Mouse (Mus musculus): ENCODE data around the gene Olfr711. TPM values are rescaled to one million over a fixed set of nuclear protein-coding genes. Genes with fewer than 3 reads are reported as not detected.
"Not testable (repeated sequence)": the region's sequence is repeated elsewhere in the genome, so short reads cannot be mapped to it uniquely, and the experiment has no call there.

Olfr711 gene
- polyA plus RNA-seq, 1 experiment from 2014 or later = not detected

GRCm38 (mm10) chr7:106920961-106921360 lies 54.3 kb downstream of the Olfr711 start:
- H3K9ac ChIP-seq (ENCODE audit: low read depth, low read length); H3K27me3 ChIP-seq (ENCODE audit: control insufficient read depth, insufficient read depth, low read depth, low read length); H3K36me3 ChIP-seq (ENCODE audit: control insufficient read depth, insufficient read depth, low read length); ATAC-seq; H3K4me2 ChIP-seq (ENCODE audit: low read length); H3K4me3 ChIP-seq (ENCODE audit: low read depth, low read length); H3K9me3 ChIP-seq (replicated peaks; ENCODE audit: control insufficient read depth, low read length, poor library complexity, severe bottlenecking); H3K4me1 ChIP-seq (ENCODE audit: control insufficient read depth, insufficient read depth, low read length); H3K27ac ChIP-seq (ENCODE audit: low read length): not testable (repeated sequence)
- WGBS = 86% methylated on average over 2 of the region's 7 CpGs

Other genes starting within 250 kb of the Olfr711 start
- not detected in 2 replicates for gene Olfr697, start 233.0 kb downstream of the Olfr711 start, polyA plus RNA-seq (2015; fragmentation: Nextera tagmentation; extraction: Ambion mirVana)
- not detected in 2 replicates for gene Olfr698, start 220.1 kb downstream of the Olfr711 start, polyA plus RNA-seq (2015; fragmentation: Nextera tagmentation; extraction: Ambion mirVana)
- gene Olfr699, start 182.3 kb downstream of the Olfr711 start, polyA plus RNA-seq (2015; fragmentation: Nextera tagmentation; extraction: Ambion mirVana) = not detected in 2 replicates
- gene Olfr700, start 166.6 kb downstream of the Olfr711 start, polyA plus RNA-seq (2015; fragmentation: Nextera tagmentation; extraction: Ambion mirVana) = not detected in 2 replicates
- not detected in 2 replicates for gene Olfr701, start 161.3 kb downstream of the Olfr711 start, polyA plus RNA-seq (2015; fragmentation: Nextera tagmentation; extraction: Ambion mirVana)
- not detected in 2 replicates for gene Olfr702, start 141.6 kb downstream of the Olfr711 start, polyA plus RNA-seq (2015; fragmentation: Nextera tagmentation; extraction: Ambion mirVana)
- gene Olfr703, start 132.1 kb downstream of the Olfr711 start, polyA plus RNA-seq (2015; fragmentation: Nextera tagmentation; extraction: Ambion mirVana) = not detected in 2 replicates
- gene Olfr704, start 112.3 kb downstream of the Olfr711 start, polyA plus RNA-seq (2015; fragmentation: Nextera tagmentation; extraction: Ambion mirVana) = not detected in 2 replicates
- gene Olfr705, start 98.6 kb downstream of the Olfr711 start, polyA plus RNA-seq (2015; fragmentation: Nextera tagmentation; extraction: Ambion mirVana) = not detected in 2 replicates
- gene Olfr706, start 87.3 kb downstream of the Olfr711 start, polyA plus RNA-seq (2015; fragmentation: Nextera tagmentation; extraction: Ambion mirVana) = not detected in 2 replicates
- not detected in 2 replicates for gene Olfr707, start 74.2 kb downstream of the Olfr711 start, polyA plus RNA-seq (2015; fragmentation: Nextera tagmentation; extraction: Ambion mirVana)
- not detected in 2 replicates for gene Olfr1532-ps1, start 67.5 kb downstream of the Olfr711 start, polyA plus RNA-seq (2015; fragmentation: Nextera tagmentation; extraction: Ambion mirVana)
- not detected in 2 replicates for gene Olfr709-ps1, start 43.2 kb downstream of the Olfr711 start, polyA plus RNA-seq (2015; fragmentation: Nextera tagmentation; extraction: Ambion mirVana)
- not detected in 2 replicates for gene Olfr710, start 27.1 kb downstream of the Olfr711 start, polyA plus RNA-seq (2015; fragmentation: Nextera tagmentation; extraction: Ambion mirVana)
- not detected in 2 replicates for gene Olfr6, start 11.5 kb downstream of the Olfr711 start, polyA plus RNA-seq (2015; fragmentation: Nextera tagmentation; extraction: Ambion mirVana)
- not detected in 2 replicates for gene Olfr2, start 30.6 kb upstream of the Olfr711 start, polyA plus RNA-seq (2015; fragmentation: Nextera tagmentation; extraction: Ambion mirVana)
- gene Olfr713, start 55.7 kb upstream of the Olfr711 start, polyA plus RNA-seq (2015; fragmentation: Nextera tagmentation; extraction: Ambion mirVana) = not detected in 2 replicates
- not detected in 2 replicates for gene Olfr714, start 95.5 kb upstream of the Olfr711 start, polyA plus RNA-seq (2015; fragmentation: Nextera tagmentation; extraction: Ambion mirVana)
- not detected in 2 replicates for gene Olfr17, start 117.8 kb upstream of the Olfr711 start, polyA plus RNA-seq (2015; fragmentation: Nextera tagmentation; extraction: Ambion mirVana)
- gene Olfr715b, start 134.9 kb upstream of the Olfr711 start, polyA plus RNA-seq (2015; fragmentation: Nextera tagmentation; extraction: Ambion mirVana) = not detected in 2 replicates
- not detected in 2 replicates for gene Olfr715, start 155.6 kb upstream of the Olfr711 start, polyA plus RNA-seq (2015; fragmentation: Nextera tagmentation; extraction: Ambion mirVana)
- not detected in 2 replicates for gene Olfr716, start 162.9 kb upstream of the Olfr711 start, polyA plus RNA-seq (2015; fragmentation: Nextera tagmentation; extraction: Ambion mirVana)
- not detected in 2 replicates for gene Nlrp14, start 191.5 kb upstream of the Olfr711 start, polyA plus RNA-seq (2015; fragmentation: Nextera tagmentation; extraction: Ambion mirVana)
- gene Rbmxl2, start 234.0 kb upstream of the Olfr711 start, polyA plus RNA-seq (2015; fragmentation: Nextera tagmentation; extraction: Ambion mirVana) = not detected in 2 replicates